Comparison of ENCODE assay signal across 9 mouse cellular contexts in the genomic region with DNA sequence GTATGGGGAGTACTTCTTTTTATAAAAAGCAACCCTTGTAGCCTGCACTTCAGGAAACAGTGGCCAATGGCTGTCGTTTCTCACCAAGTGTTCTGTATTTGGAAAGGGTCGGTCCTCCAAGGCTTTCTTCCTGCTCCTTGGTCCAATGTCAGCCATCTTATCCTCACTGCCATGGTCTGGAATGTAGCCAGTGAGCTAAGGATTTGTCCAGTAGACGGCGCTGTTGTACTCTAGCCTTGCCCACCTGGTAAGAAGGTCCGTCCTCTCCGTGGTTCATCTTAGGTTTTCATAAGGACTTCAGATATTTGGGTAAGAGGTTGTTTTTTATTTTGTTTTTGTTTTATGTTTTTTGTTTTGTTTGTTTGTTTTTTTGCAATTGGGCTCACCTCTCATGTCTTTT.
DNase-seq lines count a peak whose midpoint lies in the region; ATAC-seq lines count a peak whose summit lies in the region.
"Had no signal": no experiment of that assay in that cellular context is flagged by ENCODE, and none has a peak within 500 bp of the region (broad histone marks: within the 10 kb centered on the region; RNA-seq: fewer than 3 reads in every experiment).

No protein-coding gene starts in this region.

- ATAC-seq in kidney, embryonic 15.5 days (replicated peaks; ENCODE audit: low FRiP score), result no peak
- ATAC-seq in midbrain, embryonic 13.5 days, result 0 out of 2 replicates have a peak, but pooled peaks have one; percentile 56

- no peaks in the 10 kb centered on the region for H3K9me3 ChIP-seq in kidney, embryonic 15.5 days (replicated peaks)
- H3K9me3 ChIP-seq in midbrain, embryonic 13.5 days, result no peaks in the 10 kb centered on the region
- H3K9me3 ChIP-seq: embryonic facial prominence, embryonic 12.5 days had no signal

- no peak overlapping the region for H3K4me2 ChIP-seq in kidney, embryonic 15.5 days
- no peak overlapping the region for H3K4me2 ChIP-seq in midbrain, embryonic 13.5 days (replicated peaks)
- H3K4me2 ChIP-seq: embryonic facial prominence, embryonic 12.5 days had no signal

- H3K36me3 ChIP-seq in kidney, embryonic 15.5 days, result no peaks in the 10 kb centered on the region
- H3K36me3 ChIP-seq in midbrain, embryonic 13.5 days, result no peaks in the 10 kb centered on the region
- H3K36me3 ChIP-seq: embryonic facial prominence, embryonic 12.5 days had no signal

- H3K27ac ChIP-seq in kidney, embryonic 15.5 days, result no peak overlapping the region
- no peak overlapping the region for H3K27ac ChIP-seq in midbrain, embryonic 13.5 days
- H3K27ac ChIP-seq: embryonic facial prominence, embryonic 12.5 days had no signal

- H3K4me1 ChIP-seq in kidney, embryonic 15.5 days, result 0 out of 2 replicates have a peak, but pooled peaks cover 6% of the 10 kb centered on the region
- H3K4me1 ChIP-seq in midbrain, embryonic 13.5 days (replicated peaks), result no peaks in the 10 kb centered on the region

- WGBS in kidney, embryonic 15.5 days, result 30% methylated on average over 6 of the region's 6 CpGs
- 21% methylated on average over 6 of the region's 6 CpGs for WGBS in midbrain, embryonic 13.5 days

- intact Hi-C loops in heart, postnatal 36 days (cut with DNase I), result loop anchor here (5.0 to 10.0 kb wide), 2 partner anchors 68 to 595 kb away; a partner anchor contains a TSS
- intact Hi-C loops in left cerebral cortex, postnatal 14 days (cut with DNase I), result no loop called here

- no peaks in the 10 kb centered on the region for H3K27me3 ChIP-seq in kidney, embryonic 15.5 days
- 0 out of 2 replicates have a peak, but pooled peaks cover 4% of the 10 kb centered on the region for H3K27me3 ChIP-seq in midbrain, embryonic 13.5 days
- H3K27me3 ChIP-seq: embryonic facial prominence, embryonic 12.5 days had no signal

- DNase-seq in kidney, adult 11 months, result peak; percentile 47
- peak; percentile 46 for DNase-seq in WW6 (ENCODE audit: low read depth, low spot score)
- peak; percentile 62 to 76 for DNase-seq in cerebellum, postnatal 10 days
- peak; percentile 35 to 52 for DNase-seq in heart, postnatal 36 days
- DNase-seq in left cerebral cortex, postnatal 14 days (ENCODE audit: low spot score in 2 of 2), result peak; percentile 54 to 59
- DNase-seq in yolk sac, embryonic 10.5 days (ENCODE audit: low spot score), result peak; percentile 44

- no peak overlapping the region for H3K4me3 ChIP-seq in kidney, embryonic 15.5 days (replicated peaks)
- no peak overlapping the region for H3K4me3 ChIP-seq in midbrain, embryonic 13.5 days (replicated peaks)
- H3K4me3 ChIP-seq: embryonic facial prominence, embryonic 12.5 days had no signal

- H3K9ac ChIP-seq in kidney, embryonic 15.5 days, result no peak overlapping the region
- H3K9ac ChIP-seq in midbrain, embryonic 13.5 days (replicated peaks), result no peak overlapping the region
- H3K9ac ChIP-seq: embryonic facial prominence, embryonic 12.5 days had no signal
